Mouse (Mus musculus) cortical plate, adult 2 months (tissue): ENCODE measurements around the gene Zc3h6. TPM values are rescaled to one million over a fixed set of nuclear protein-coding genes. Genes with fewer than 3 reads are reported as not detected.
"Not testable (repeated sequence)": the region's sequence is repeated elsewhere in the genome, so short reads cannot be mapped to it uniquely, and the experiment has no call there.

ENCODE experiments used
- H3K27ac ChIP-seq: fragments of 200-500 bp; 2 replicates; pipeline ENCODE4 v1.5.1; 2012; ENCODE audit warnings: low read length, control low read depth, inconsistent platforms; ENCODE audit not compliant: insufficient read depth
- H3K4me1 ChIP-seq: fragments of 200-500 bp; 2 replicates; pipeline ENCODE4 v1.6.1; 2011; ENCODE audit warnings: low read length; ENCODE audit not compliant: control insufficient read depth, insufficient read depth
- H3K4me3 ChIP-seq: fragments of 200-500 bp; 2 replicates; pipeline ENCODE4 v1.5.1; 2011; ENCODE audit warnings: mild to moderate bottlenecking, low read length, control low read depth; ENCODE audit not compliant: insufficient read depth
- CTCF ChIP-seq: fragments of 200-500 bp; IDR thresholded peaks from 2 replicates; pipeline ENCODE4 v1.5.1; 2011; ENCODE audit warnings: mild to moderate bottlenecking, control low read depth, low read length; ENCODE audit not compliant: insufficient read depth; ENCODE audit errors: extremely low read depth
- POLR2A ChIP-seq: fragments of 200-500 bp; IDR thresholded peaks from 2 replicates; pipeline ENCODE4 v1.6.1; 2011; ENCODE audit warnings: mild to moderate bottlenecking, low read length, control low read depth; ENCODE audit not compliant: insufficient read depth; ENCODE audit errors: extremely low read depth
- polyA plus RNA-seq: library from polyadenylated mRNA; depleted of rRNA; stranded (reverse); fragments of >200 nt; gene quantifications from 2 replicates; pipeline ENCODE4 v1.2.3, GENCODE M21; 2012

Gene Zc3h6
- polyA plus RNA-seq, 1 experiment, result 4.8 TPM

DNA sequence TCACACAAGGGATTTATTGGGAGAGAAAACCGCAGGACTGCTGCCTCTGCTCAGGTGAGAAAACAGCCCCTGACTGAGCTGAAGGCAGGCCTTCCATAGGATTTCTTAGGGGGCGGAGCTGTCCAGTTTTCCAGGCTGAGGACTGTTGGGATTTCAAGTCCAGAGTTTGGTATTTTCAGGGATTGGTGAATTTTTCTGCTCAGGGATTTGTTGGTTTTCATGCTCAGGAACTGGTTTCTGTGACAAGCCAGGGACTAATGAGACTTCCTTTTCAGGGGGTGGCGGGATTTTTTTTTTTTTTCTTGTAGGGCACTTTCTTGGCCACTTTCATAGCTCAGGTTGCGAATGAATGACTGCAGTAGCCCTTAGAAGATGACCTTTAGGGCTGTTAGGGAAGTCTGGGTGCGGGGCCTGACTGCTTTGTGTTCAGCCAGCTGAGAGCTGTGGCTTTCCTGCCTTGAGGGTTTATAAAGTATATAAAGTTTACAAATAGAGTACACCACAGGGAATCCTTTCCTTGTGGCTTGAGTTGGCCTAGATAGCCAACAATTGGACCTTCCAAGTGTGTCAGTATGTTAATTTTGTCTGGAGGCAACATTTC, 1.6 kb upstream of the Zc3h6 start:
- H3K4me1 ChIP-seq, result peaks cover 2% of the 10 kb centered on the region; the same call in 1 of the 2 replicates
- H3K4me3 ChIP-seq, result no peak overlapping the region; the same call in 1 of the 2 replicates
- TF ChIP-seq POLR2A (no peak), CTCF (no peak)
- no peak overlapping the region for H3K27ac ChIP-seq

- no peak overlapping the region for H3K27ac ChIP-seq
- TF ChIP-seq CTCF (no peak), POLR2A (no peak)
- H3K4me3 ChIP-seq, result peak overlapping the region; percentile 65; the same call in 1 of the 2 replicates
- H3K4me1 ChIP-seq, result peaks cover 2% of the 10 kb centered on the region; the same call in 1 of the 2 replicates
These were observed 966 bp upstream of the Zc3h6 start for GRCm38 (mm10) chr2:128966236-128966635.

GRCm38 (mm10) chr2:128967661-128968441, 649 bp downstream of the Zc3h6 start, which contains the start of gene Gm10762:
TSS of gene Gm10762 (minus strand) at chr2:128967725.
- TF ChIP-seq POLR2A (no peak), CTCF (no peak)
- Histone ChIP-seq H3K4me3 (peak within 1 kb of the TSS; percentile 65), H3K27ac (peak within 1 kb of the TSS; percentile 100), H3K4me1 (peaks cover 2% of the 10 kb centered on the region; the same call in 1 of the 2 replicates)

- Histone ChIP-seq H3K27ac (no peak overlapping the region), H3K4me1 (peaks cover 2% of the 10 kb centered on the region; the same call in 1 of the 2 replicates), H3K4me3 (peak overlapping the region; percentile 65)
- no peak for TF ChIP-seq POLR2A
- TF ChIP-seq CTCF, result no peak
These were observed 1.4 kb downstream of the Zc3h6 start for GRCm38 (mm10) chr2:128968475-128969083.

- Histone ChIP-seq H3K4me3 (no peak overlapping the region), H3K4me1 (peaks cover 2% of the 10 kb centered on the region; the same call in 1 of the 2 replicates), H3K27ac (no peak overlapping the region)
- no peak for TF ChIP-seq CTCF
- TF ChIP-seq POLR2A, result no peak
These were observed 5.1 kb downstream of the Zc3h6 start for GRCm38 (mm10) chr2:128972301-128972700.

- H3K27ac ChIP-seq, result no peak overlapping the region
- TF ChIP-seq POLR2A, result no peak
- TF ChIP-seq CTCF, result no peak
- H3K4me1 ChIP-seq, result no peaks in the 10 kb centered on the region; the same call in 1 of the 2 replicates
- H3K4me3 ChIP-seq, result no peak overlapping the region
These were observed 8.4 kb downstream of the Zc3h6 start for GRCm38 (mm10) chr2:128975572-128975971.

DNA sequence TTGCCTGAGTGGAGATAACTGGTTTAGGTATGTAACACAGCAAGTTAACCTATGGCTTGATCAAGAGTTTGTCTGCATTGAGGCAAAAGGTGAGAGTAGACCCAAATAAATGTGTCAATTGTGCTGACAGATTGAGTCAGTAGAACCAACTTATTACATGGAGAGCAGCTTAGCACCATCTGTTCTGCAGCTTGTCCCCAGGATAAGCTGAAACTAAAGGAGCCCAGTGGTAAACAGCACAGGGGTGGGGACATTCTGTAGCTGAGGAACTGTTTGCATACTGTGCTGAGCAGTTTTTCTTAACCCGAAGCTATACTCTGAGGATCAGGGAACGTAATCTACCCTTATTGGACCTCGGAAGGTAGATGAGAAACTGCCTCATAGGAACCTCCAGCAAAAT, 17.5 kb downstream of the Zc3h6 start:
- no peak overlapping the region for H3K27ac ChIP-seq

GRCm38 (mm10) chr2:129004872-129005271, 37.7 kb downstream of the Zc3h6 start:
- Histone ChIP-seq H3K4me1 (no peaks in the 10 kb centered on the region), H3K27ac (no peak overlapping the region), H3K4me3 (no peak overlapping the region)
- TF ChIP-seq CTCF (no peak), POLR2A (no peak)

More for the DNA sequence above, 17.5 kb downstream of the Zc3h6 start:
- no peak overlapping the region for H3K4me3 ChIP-seq
- H3K4me1 ChIP-seq, result no peaks in the 10 kb centered on the region; the same call in 1 of the 2 replicates
- TF ChIP-seq CTCF (no peak), POLR2A (no peak)

GRCm38 (mm10) chr2:129006194-129006749, 39.1 kb downstream of the Zc3h6 start:
- Histone ChIP-seq H3K4me1 (no peaks in the 10 kb centered on the region), H3K4me3 (no peak overlapping the region), H3K27ac (no peak overlapping the region)
- TF ChIP-seq CTCF (no peak), POLR2A (no peak)

GRCm38 (mm10) chr2:129008867-129009266, 41.7 kb downstream of the Zc3h6 start:
- not testable (repeated sequence) for H3K4me1 ChIP-seq, H3K27ac ChIP-seq, H3K4me3 ChIP-seq
